Mouse (Mus musculus) brain, embryonic 14.5 days (tissue): ENCODE measurements at regions not wholly inside any gene's neighbourhood (a gene's known extent, or its start where the extent isn't known, plus 50 kb on each side); places are given as distances from the start of the nearest gene placed in this dataset.

ENCODE experiments used
- CTCF ChIP-seq: fragments of 200-500 bp; IDR thresholded peaks from 2 replicates; pipeline ENCODE4 v1.5.1; 2012; ENCODE audit warnings: inconsistent platforms, mild to moderate bottlenecking, moderate library complexity, borderline replicate concordance; ENCODE audit not compliant: insufficient read depth, insufficient read length; ENCODE audit errors: extremely low read depth
- POLR2A ChIP-seq: fragments of 200-500 bp; IDR thresholded peaks from 2 replicates; pipeline ENCODE4 v1.6.1; 2012; ENCODE audit warnings: mild to moderate bottlenecking, inconsistent platforms, borderline replicate concordance; ENCODE audit not compliant: poor library complexity, insufficient read depth, insufficient read length, severe bottlenecking; ENCODE audit errors: extremely low read depth

DNA sequence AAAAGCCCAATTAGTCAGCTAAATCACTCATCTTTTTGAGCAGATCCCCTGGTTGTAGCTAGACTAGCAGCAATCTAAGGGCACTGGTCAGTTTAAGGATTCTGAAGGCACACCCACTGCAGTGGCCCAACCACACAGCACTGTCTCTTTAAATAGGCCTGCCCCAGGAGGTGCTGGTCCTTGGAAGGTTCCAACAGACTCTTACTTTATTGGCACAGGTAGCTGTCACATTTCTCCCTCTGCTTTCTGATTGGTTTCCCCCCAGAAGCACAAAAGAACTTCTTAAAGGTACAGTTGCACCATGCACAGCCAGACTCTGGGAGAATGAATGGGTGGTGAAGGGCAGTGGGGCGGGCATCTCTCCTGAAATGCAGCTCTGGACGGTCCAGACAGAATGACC is 157.1 kb upstream of the Lemd2 start:
- TF ChIP-seq CTCF (no peak), POLR2A (no peak)
